Mouse (Mus musculus) CH12.LX (cell line): Measurements from ENCODE around the gene Mybpc1. TPM values are rescaled to one million over a fixed set of nuclear protein-coding genes. Genes with fewer than 3 reads are reported as not detected.

Experiments
- DNase-seq: peaks from one replicate; pipeline ENCODE4 v3.0.0-alpha.2; 2013; ENCODE audit errors: extremely low read depth
- H3K27ac ChIP-seq: 2 replicates; pipeline ENCODE4 v1.5.1; 2012; ENCODE audit warnings: low read depth, mild to moderate bottlenecking, control low read depth, moderate library complexity; ENCODE audit not compliant: insufficient read depth
- H3K27me3 ChIP-seq: replicated peaks from 2 replicates; pipeline ENCODE3; 2012; ENCODE audit warnings: inconsistent platforms
- H3K36me3 ChIP-seq, 2 experiments: replicated peaks in 1 of 2; 2 replicates each; pipeline versions ENCODE3 to v1.6.1; 2012; ENCODE audit warnings: inconsistent platforms in 1 of 2, low read length in 1 of 2, mild to moderate bottlenecking in 1 of 2, mixed read lengths in 1 of 2, moderate library complexity in 1 of 2; ENCODE audit not compliant: control insufficient read depth in 1 of 2, insufficient read depth in 1 of 2
- H3K4me1 ChIP-seq, 2 experiments: 2 replicates each; pipeline ENCODE4 v1.6.1; 2012; ENCODE audit warnings: inconsistent platforms in 1 of 2, moderate library complexity in 1 of 2; ENCODE audit not compliant: insufficient read depth in 2 of 2, control insufficient read depth in 1 of 2
- H3K4me2 ChIP-seq: 2 replicates; pipeline ENCODE4 v1.6.1; 2012; ENCODE audit warnings: low read depth, mild to moderate bottlenecking, control low read depth; ENCODE audit not compliant: poor library complexity, insufficient read depth, severe bottlenecking
- H3K4me3 ChIP-seq, 3 experiments: fragments of 150-350 bp in 1 of 3; sonication (generic) in 1 of 3; replicated peaks in 1 of 3; 2 replicates each; pipeline versions ENCODE3 to v1.5.1; 2011 to 2012; ENCODE audit warnings: low read depth in 2 of 3, low read length in 2 of 3, mild to moderate bottlenecking in 2 of 3, moderate library complexity in 2 of 3, control low read depth in 1 of 3, improper control_type of control experiment in 1 of 3, inconsistent platforms in 1 of 3, mixed read lengths in 1 of 3; ENCODE audit not compliant: poor library complexity in 1 of 3
- H3K79me2 ChIP-seq: replicated peaks from 2 replicates; pipeline ENCODE4 v1.6.1; 2012; ENCODE audit warnings: mild to moderate bottlenecking, moderate library complexity; ENCODE audit not compliant: control insufficient read depth, poor library complexity, insufficient read depth, severe bottlenecking; ENCODE audit errors: extremely low read depth
- H3K9ac ChIP-seq: 2 replicates; pipeline ENCODE4 v1.6.1; 2012; ENCODE audit warnings: low read depth, mild to moderate bottlenecking, control low read depth, moderate library complexity; ENCODE audit not compliant: insufficient read depth
- H3K9me3 ChIP-seq: replicated peaks from 2 replicates; pipeline ENCODE3; 2012; ENCODE audit warnings: low read length, inconsistent platforms, mixed read lengths
- BHLHE40 ChIP-seq: IDR thresholded peaks from 2 replicates; pipeline ENCODE4 v1.6.1; 2011; ENCODE audit warnings: mild to moderate bottlenecking, low read depth, low read length, improper control_type of control experiment
- CHD2 ChIP-seq: IDR thresholded peaks from 2 replicates; pipeline ENCODE4 v1.6.1; 2011; ENCODE audit warnings: low read length, improper control_type of control experiment
- CTCF ChIP-seq, 2 experiments: IDR thresholded peaks in 1 of 2; conservative IDR thresholded peaks in 1 of 2; 2 replicates each; pipeline ENCODE4 v1.5.1; 2011 to 2012; ENCODE audit warnings: low read depth in 2 of 2, low read length in 2 of 2, improper control_type of control experiment in 1 of 2, inconsistent platforms in 1 of 2, mild to moderate bottlenecking in 1 of 2, moderate library complexity in 1 of 2
- ELF1 ChIP-seq: IDR thresholded peaks from 2 replicates; pipeline ENCODE4 v1.6.1; 2014; ENCODE audit warnings: low read depth, mild to moderate bottlenecking, inconsistent platforms, low read length, improper control_type of control experiment
- EP300 ChIP-seq: IDR thresholded peaks from 2 replicates; pipeline ENCODE4 v1.6.1; 2011; ENCODE audit warnings: low read length, improper control_type of control experiment
- ETS1 ChIP-seq: conservative IDR thresholded peaks from 2 replicates; pipeline ENCODE4 v1.6.1; 2012; ENCODE audit warnings: low read depth, mild to moderate bottlenecking, inconsistent platforms, low read length, improper control_type of control experiment, moderate library complexity
- IRF4 ChIP-seq: IDR thresholded peaks from 2 replicates; pipeline ENCODE4 v1.6.1; 2014; ENCODE audit warnings: low read depth, mild to moderate bottlenecking, inconsistent platforms, low read length, improper control_type of control experiment
- JUN ChIP-seq: IDR thresholded peaks from 2 replicates; pipeline ENCODE4 v1.6.1; 2011; ENCODE audit warnings: low read depth, mild to moderate bottlenecking, low read length, improper control_type of control experiment, moderate library complexity; ENCODE audit not compliant: insufficient read depth
- JUND ChIP-seq: conservative IDR thresholded peaks from 2 replicates; pipeline ENCODE4 v1.6.1; 2011; ENCODE audit warnings: low read depth, low read length, improper control_type of control experiment
- MAFK ChIP-seq: IDR thresholded peaks from 2 replicates; pipeline ENCODE4 v1.6.1; 2011; ENCODE audit warnings: low read length, improper control_type of control experiment; ENCODE audit not compliant: insufficient replicate concordance
- MAX ChIP-seq: IDR thresholded peaks from 2 replicates; pipeline ENCODE4 v1.6.1; 2011; ENCODE audit warnings: low read length, improper control_type of control experiment
- MEF2A ChIP-seq: IDR thresholded peaks from 2 replicates; pipeline ENCODE4 v1.6.1; 2014; ENCODE audit warnings: low read depth, mild to moderate bottlenecking, inconsistent platforms, low read length, improper control_type of control experiment, borderline replicate concordance
- MYC ChIP-seq: IDR thresholded peaks from 2 replicates; pipeline ENCODE4 v1.6.1; 2011; ENCODE audit warnings: low read depth, mild to moderate bottlenecking, improper control_type of control experiment, low read length
- NELFE ChIP-seq: IDR thresholded peaks from 2 replicates; pipeline ENCODE4 v1.6.1; 2011; ENCODE audit warnings: low read depth, low read length, improper control_type of control experiment
- POLR2A ChIP-seq: IDR thresholded peaks from 2 replicates; pipeline ENCODE4 v1.6.1; 2011; ENCODE audit warnings: low read depth, mild to moderate bottlenecking, improper control_type of control experiment, low read length
- POLR2AphosphoS2 ChIP-seq: IDR thresholded peaks from 2 replicates; pipeline ENCODE4 v1.6.1; 2011; ENCODE audit warnings: low read depth, low read length, improper control_type of control experiment
- RAD21 ChIP-seq: IDR thresholded peaks from 2 replicates; pipeline ENCODE4 v1.6.1; 2011; ENCODE audit warnings: low read depth, mild to moderate bottlenecking, low read length, improper control_type of control experiment, moderate library complexity
- SIN3A ChIP-seq: IDR thresholded peaks from 2 replicates; pipeline ENCODE4 v1.6.1; 2012; ENCODE audit warnings: low read length, improper control_type of control experiment, inconsistent platforms
- SMC3 ChIP-seq: IDR thresholded peaks from 2 replicates; pipeline ENCODE4 v1.6.1; 2011; ENCODE audit warnings: low read depth, low read length, improper control_type of control experiment
- TBP ChIP-seq: conservative IDR thresholded peaks from 2 replicates; pipeline ENCODE4 v1.6.1; 2011; ENCODE audit warnings: low read depth, low read length, improper control_type of control experiment
- TCF12 ChIP-seq: IDR thresholded peaks from 2 replicates; pipeline ENCODE4 v1.6.1; 2014; ENCODE audit warnings: low read depth, mild to moderate bottlenecking, inconsistent platforms, low read length, improper control_type of control experiment
- UBTF ChIP-seq: IDR thresholded peaks from 2 replicates; pipeline ENCODE4 v1.6.1; 2012; ENCODE audit warnings: low read depth, mild to moderate bottlenecking, inconsistent platforms, low read length, improper control_type of control experiment, moderate library complexity
- ZC3H11A ChIP-seq: IDR thresholded peaks from 2 replicates; pipeline ENCODE4 v1.6.1; 2012; ENCODE audit warnings: low read depth, mild to moderate bottlenecking, inconsistent platforms, low read length, improper control_type of control experiment
- dilution Hi-C: fragments of 300-500 bp; cut with MboI; formaldehyde crosslinking; loops from 2 replicates; pipeline ENCODE4 v1.14.3; 2020; ENCODE audit warnings: low sequenced_read_pairs; ENCODE audit not compliant: extremely low pct_unique_long_range_greater_than_20kb, extremely low pct_ligation_motif_present
- in situ Hi-C: fragments of 300-500 bp; cut with MboI; formaldehyde crosslinking; loops from 3 replicates; pipeline ENCODE4 v1.14.3; 2019; ENCODE audit warnings: low sequenced_read_pairs, low pct_ligation_motif_present, low pct_unique_long_range_greater_than_20kb, mixed read lengths
- polyA plus RNA-seq: library from polyadenylated mRNA; unstranded; fragments of >175 nt; gene quantifications from 2 replicates; pipeline ENCODE4 v1.2.1, GENCODE M21; 2012; ENCODE audit warnings: low read depth; ENCODE audit not compliant: insufficient read length
- total RNA-seq, 2 experiments: library from RNA; depleted of rRNA; stranded (reverse); fragments of 300-350 nt in 1 of 2; fragments of >200 nt in 1 of 2; gene quantifications; 2 replicates each; pipeline ENCODE4 v1.2.3; 2012 to 2014

Gene Mybpc1
- total and polyA plus RNA-seq, 3 experiments, result not detected

- Histone ChIP-seq H3K9ac (no peak overlapping the region), H3K79me2 (no peaks in the 10 kb centered on the region), H3K27ac (no peak overlapping the region), H3K36me3 (no peaks in the 10 kb centered on the region), H3K4me2 (no peak overlapping the region), H3K4me3 (no peak overlapping the region), H3K4me1 (no peaks in the 10 kb centered on the region; a peak in 1 of 4 replicates), H3K27me3 (no peaks in the 10 kb centered on the region), H3K9me3 (no peaks in the 10 kb centered on the region)
- dilution Hi-C loops, result no loop called here
- in situ Hi-C loops, result loop anchor here (25.0 kb wide), 1 partner anchor 229 kb away; no protein-coding TSS in a partner anchor
- no peak for DNase-seq
- no peak for TF ChIP-seq MEF2A
- no peak for TF ChIP-seq UBTF
- no peak for TF ChIP-seq MAFK
- no peak for TF ChIP-seq ELF1
- TF ChIP-seq TBP, result no peak
These were observed 13.9 kb downstream of the Mybpc1 start for GRCm38 (mm10) chr10:88591042-88591441.

- in situ Hi-C loops, result loop anchor here (10.0 to 25.0 kb wide), 2 partner anchors 160 to 222 kb away; no protein-coding TSS in a partner anchor
- H3K9me3 ChIP-seq, result no peaks in the 10 kb centered on the region
- no peaks in the 10 kb centered on the region for H3K27me3 ChIP-seq
- H3K9ac ChIP-seq, result no peak overlapping the region
- H3K4me3 ChIP-seq, result peak overlapping the region in 2 of 3 experiments; percentile 1 to 30
- peaks cover 0 to 16% of the 10 kb centered on the region in 2 experiments; a peak in 2 of 4 replicates for H3K4me1 ChIP-seq
- H3K79me2 ChIP-seq, result no peaks in the 10 kb centered on the region
- peak overlapping the region; percentile 58 for H3K4me2 ChIP-seq
- dilution Hi-C loops, result no loop called here
- TF ChIP-seq ETS1 (peak; percentile 72), POLR2A (0 out of 2 replicates have a peak, but pooled peaks have one; percentile 20), RAD21 (peak; percentile 81), MAFK (no peak), ZC3H11A (no peak), JUN (peak; percentile 70), MEF2A (peak; percentile 90), JUND (peak; percentile 79), MAX (no peak), CTCF (conservative IDR thresholded peaks at IDR 0.05 in 1 of 2, IDR thresholded peaks at IDR 0.05 in 1 of 2; ENCODE audit: low read depth in 2 of 2, low read length in 2 of 2) (peak in 1 of 2 experiments; percentile 81; a peak in 2 of 4 replicates), MYC (peak; percentile 70; the same call in 1 of the 2 replicates), CHD2 (no peak), NELFE (no peak), SIN3A (peak; percentile 63; the same call in 1 of the 2 replicates), TCF12 (peak; percentile 88), TBP (no peak), EP300 (peak; percentile 85), SMC3 (peak; percentile 70), BHLHE40 (peak; percentile 85), POLR2AphosphoS2 (no peak), IRF4 (peak; percentile 94)
- H3K36me3 ChIP-seq, result no peaks in the 10 kb centered on the region
- no peak overlapping the region for H3K27ac ChIP-seq
- DNase-seq, result peak; percentile 80
These were observed 20.5 kb downstream of the Mybpc1 start for GRCm38 (mm10) chr10:88584469-88584868.
